Mouse (Mus musculus) kidney, adult 2 months (tissue): ENCODE measurements at regions not wholly inside any gene's neighbourhood (a gene's known extent, or its start where the extent isn't known, plus 50 kb on each side); places are given as distances from the start of the nearest gene placed in this dataset.

Experiments used
- DNase-seq: peaks from one replicate; pipeline ENCODE4 v3.0.0; 2021
- H3K27ac ChIP-seq: fragments of 200-500 bp; 2 replicates; pipeline ENCODE4 v1.5.1; 2012; ENCODE audit warnings: low read depth, low read length, control low read depth, inconsistent platforms; ENCODE audit not compliant: insufficient read depth
- H3K27me3 ChIP-seq: fragments of 200-500 bp; replicated peaks from 2 replicates; pipeline ENCODE4 v1.6.1; 2012; ENCODE audit warnings: mild to moderate bottlenecking, moderate library complexity, low read length, inconsistent platforms; ENCODE audit not compliant: control insufficient read depth, insufficient read depth
- H3K36me3 ChIP-seq: fragments of 200-500 bp; 2 replicates; pipeline ENCODE4 v1.6.1; 2012; ENCODE audit warnings: mild to moderate bottlenecking, moderate library complexity, low read length, inconsistent platforms; ENCODE audit not compliant: control insufficient read depth, insufficient read depth
- H3K4me1 ChIP-seq: fragments of 200-500 bp; 2 replicates; pipeline ENCODE4 v1.6.1; 2011; ENCODE audit warnings: low read length; ENCODE audit not compliant: control insufficient read depth, insufficient read depth
- H3K4me3 ChIP-seq: fragments of 200-500 bp; 2 replicates; pipeline ENCODE4 v1.5.1; 2011; ENCODE audit warnings: mild to moderate bottlenecking, low read depth, low read length, control low read depth; ENCODE audit not compliant: insufficient read depth
- CTCF ChIP-seq: fragments of 200-500 bp; conservative IDR thresholded peaks from 2 replicates; pipeline ENCODE4 v1.5.1; 2011; ENCODE audit warnings: low read depth, mild to moderate bottlenecking, control low read depth, low read length, moderate library complexity, mixed read lengths; ENCODE audit not compliant: insufficient read depth, insufficient read length
- POLR2A ChIP-seq: fragments of 200-500 bp; IDR thresholded peaks from one replicate; pipeline ENCODE4 v1.6.1; 2011; ENCODE audit warnings: low read depth, low read length, control low read depth
- WGBS: fragments of 180-500 bp; shearing (Covaris S2); methylation state at CpG from one replicate; pipeline ENCODE4 v1.1.7; 2018; 5-methylcytosine and 5-hydroxymethylcytosine counted together

- peak; percentile 8 for DNase-seq
- H3K4me3 ChIP-seq: no peak overlapping the region
- H3K36me3 ChIP-seq: no peaks in the 10 kb centered on the region
- no peaks in the 10 kb centered on the region; the same call in 1 of the 2 replicates for H3K27me3 ChIP-seq
- no peak overlapping the region for H3K27ac ChIP-seq
- WGBS: 47% methylated on average over 3 of the region's 3 CpGs
- no peaks in the 10 kb centered on the region for H3K4me1 ChIP-seq
- TF ChIP-seq CTCF (no peak), POLR2A (no peak)
Observed at GRCm38 (mm10) chr5:41373409-41373808, 334.5 kb downstream of the Rab28 start.

- Histone ChIP-seq H3K4me1 (no peaks in the 10 kb centered on the region), H3K27ac (no peak overlapping the region), H3K36me3 (no peaks in the 10 kb centered on the region), H3K27me3 (no peaks in the 10 kb centered on the region), H3K4me3 (no peak overlapping the region)
- TF ChIP-seq CTCF: no peak
- WGBS: 76% methylated on average over 4 of the region's 4 CpGs
- no peak for DNase-seq
Observed at GRCm38 (mm10) chr5:41371461-41371860, 336.5 kb downstream of the Rab28 start.

- DNase-seq: no peak
- H3K4me1 ChIP-seq: no peaks in the 10 kb centered on the region
- no peaks in the 10 kb centered on the region for H3K27me3 ChIP-seq
- TF ChIP-seq POLR2A (no peak), CTCF (no peak)
- no peak overlapping the region for H3K27ac ChIP-seq
- H3K36me3 ChIP-seq: no peaks in the 10 kb centered on the region
- H3K4me3 ChIP-seq: no peak overlapping the region
- 48% methylated on average over 4 of the region's 4 CpGs for WGBS
Observed at GRCm38 (mm10) chr5:41370356-41370755, 337.6 kb downstream of the Rab28 start.

- no peak for DNase-seq
- Histone ChIP-seq H3K27ac (no peak overlapping the region), H3K36me3 (no peaks in the 10 kb centered on the region), H3K4me3 (no peak overlapping the region), H3K4me1 (no peaks in the 10 kb centered on the region), H3K27me3 (no peaks in the 10 kb centered on the region)
- no peak for TF ChIP-seq POLR2A
- 52% methylated on average over 3 of the region's 3 CpGs for WGBS
Observed at GRCm38 (mm10) chr5:41369907-41370306, 338.1 kb downstream of the Rab28 start.

- Histone ChIP-seq H3K27me3 (no peaks in the 10 kb centered on the region), H3K4me3 (no peak overlapping the region), H3K36me3 (no peaks in the 10 kb centered on the region), H3K27ac (no peak overlapping the region), H3K4me1 (no peaks in the 10 kb centered on the region)
- WGBS: 68% methylated on average over 4 of the region's 4 CpGs
- no peak for DNase-seq
- TF ChIP-seq CTCF (no peak), POLR2A (no peak)
Observed at GRCm38 (mm10) chr5:41365883-41366282, 342.1 kb downstream of the Rab28 start.

GRCm38 (mm10) chr5:41348410-41348821 is 359.5 kb downstream of the Rab28 start:
- H3K4me3 ChIP-seq: no peak overlapping the region
- no peaks in the 10 kb centered on the region for H3K4me1 ChIP-seq
- H3K36me3 ChIP-seq: no peaks in the 10 kb centered on the region
- 71% methylated on average over 2 of the region's 2 CpGs for WGBS
- DNase-seq: no peak
- no peak for TF ChIP-seq POLR2A
- no peak for TF ChIP-seq CTCF
- no peaks in the 10 kb centered on the region for H3K27me3 ChIP-seq
- no peak overlapping the region for H3K27ac ChIP-seq

GRCm38 (mm10) chr5:41347416-41347815 is 360.5 kb downstream of the Rab28 start:
- H3K4me1 ChIP-seq: no peaks in the 10 kb centered on the region
- no peaks in the 10 kb centered on the region for H3K27me3 ChIP-seq
- 85% methylated on average over 3 of the region's 3 CpGs for WGBS
- no peaks in the 10 kb centered on the region for H3K36me3 ChIP-seq
- no peak overlapping the region for H3K27ac ChIP-seq
- DNase-seq: no peak
- TF ChIP-seq CTCF: no peak
- no peak for TF ChIP-seq POLR2A
- no peak overlapping the region for H3K4me3 ChIP-seq

- Histone ChIP-seq H3K27me3 (no peaks in the 10 kb centered on the region), H3K4me1 (no peaks in the 10 kb centered on the region), H3K4me3 (no peak overlapping the region), H3K27ac (no peak overlapping the region), H3K36me3 (no peaks in the 10 kb centered on the region)
- TF ChIP-seq CTCF (no peak), POLR2A (no peak)
- WGBS: 87% methylated on average over 1 of the region's 1 CpGs
- DNase-seq: no peak
Observed at GRCm38 (mm10) chr5:41340581-41340980, 367.4 kb downstream of the Rab28 start.
